Mouse (Mus musculus): ENCODE results near the gene Prorsd1.

DNA sequence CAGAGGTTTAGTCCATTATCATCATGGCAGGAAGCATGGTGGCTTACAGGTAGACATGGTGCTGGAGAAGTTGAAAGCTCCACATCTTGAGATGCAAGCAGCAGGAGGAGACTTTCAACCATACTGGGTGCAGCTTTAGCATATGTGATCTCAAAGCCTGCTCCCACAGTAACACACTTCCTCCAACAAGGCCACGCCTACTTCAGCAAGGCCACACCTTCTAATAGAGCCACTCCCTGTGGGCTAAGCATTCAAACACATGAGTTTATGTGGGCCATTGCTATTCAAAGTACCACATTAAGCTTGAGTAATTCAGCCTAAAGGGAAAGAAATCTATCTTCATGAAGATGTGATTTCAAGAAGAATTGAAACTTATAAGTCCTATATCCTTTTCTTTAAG, 21.7 kb downstream of the Prorsd1 start:
- TF ChIP-seq POLR2A (IDR thresholded peaks at IDR 0.05; ENCODE audit: insufficient read depth, low read length) (no peak), CTCF (IDR thresholded peaks at IDR 0.05; ENCODE audit: low read depth, low read length) (no peak)
